Mouse (Mus musculus): Measurements from ENCODE around the gene Mical2. TPM values are rescaled to one million over a fixed set of nuclear protein-coding genes. Genes with fewer than 3 reads are reported as not detected.

Gene Mical2
- total and polyA plus RNA-seq, 3 experiments: not detected

DNA sequence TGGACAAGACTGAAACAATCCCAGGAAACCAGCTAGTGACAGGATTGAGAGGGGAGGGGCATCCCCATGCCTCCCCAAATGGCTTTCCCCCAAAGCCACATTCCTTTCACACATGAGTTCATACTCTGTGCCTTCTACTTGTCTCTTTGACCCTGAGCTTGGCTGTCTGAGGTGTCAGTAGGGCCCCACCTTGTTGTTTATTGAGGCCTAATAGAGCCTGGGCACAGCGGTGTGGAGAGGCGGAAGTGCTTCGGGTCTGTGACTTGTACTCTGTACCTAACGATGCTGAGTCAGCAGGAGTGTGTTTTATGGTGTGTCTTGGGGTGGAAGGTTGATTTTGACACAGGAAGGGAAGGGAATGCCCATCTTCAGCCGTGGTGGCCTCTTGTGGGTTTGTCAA is 26.4 kb downstream of the Mical2 start:
- Histone ChIP-seq H3K27ac (ENCODE audit: control insufficient read depth, low read depth, low read length) (no peak overlapping the region), H3K4me3 (ENCODE audit: control insufficient read depth in 1 of 2, insufficient read depth in 1 of 2, low read depth in 2 of 2, low read length in 2 of 2) (no peak overlapping the region), H3K79me2 (ENCODE audit: control insufficient read depth, insufficient read depth, low read length, poor library complexity) (no peaks in the 10 kb centered on the region), H3K9me3 (replicated peaks; ENCODE audit: insufficient read depth, low read length) (no peaks in the 10 kb centered on the region), H3K36me3 (ENCODE audit: control insufficient read depth in 1 of 2, insufficient read depth in 2 of 2, low read length in 2 of 2) (no peaks in the 10 kb centered on the region), H3K27me3 (ENCODE audit: control insufficient read depth in 1 of 2, insufficient read depth in 2 of 2, low read length in 2 of 2) (no peaks in the 10 kb centered on the region), H3K4me1 (ENCODE audit: control insufficient read depth in 1 of 2, insufficient read depth in 2 of 2, low read length in 2 of 2) (no peaks in the 10 kb centered on the region), H3K9ac (ENCODE audit: control insufficient read depth, low read depth, low read length, poor library complexity, severe bottlenecking) (no peak overlapping the region)
- no peak for DNase-seq (ENCODE audit: low read depth, low spot score)
- TF ChIP-seq TCF12 (IDR thresholded peaks at IDR 0.05; ENCODE audit: low read depth, low read length) (no peak), ETS1 (IDR thresholded peaks at IDR 0.05; ENCODE audit: low read depth, low read length) (no peak), MAX (IDR thresholded peaks at IDR 0.05; ENCODE audit: low read length) (no peak), POLR2AphosphoS2 (IDR thresholded peaks at IDR 0.05; ENCODE audit: low read length) (no peak), MYC (IDR thresholded peaks at IDR 0.05; ENCODE audit: low read depth, low read length) (no peak), ZNF384 (IDR thresholded peaks at IDR 0.05; ENCODE audit: low read depth, low read length) (no peak), MYB (IDR thresholded peaks at IDR 0.05; ENCODE audit: low read depth, low read length) (no peak), RAD21 (IDR thresholded peaks at IDR 0.05; ENCODE audit: low read depth, low read length) (no peak), ZKSCAN1 (IDR thresholded peaks at IDR 0.05; ENCODE audit: low read depth, low read length) (no peak), EP300 (IDR thresholded peaks at IDR 0.05; ENCODE audit: low read depth in 1 of 2, low read length in 2 of 2) (no peak), CTCF (IDR thresholded peaks at IDR 0.05 in 2 of 3, conservative IDR thresholded peaks at IDR 0.05 in 1 of 3; ENCODE audit: control insufficient read depth in 1 of 3, insufficient read depth in 1 of 3, low read depth in 2 of 3, low read length in 3 of 3, poor library complexity in 1 of 3, severe bottlenecking in 1 of 3) (no peak), NELFE (IDR thresholded peaks at IDR 0.05; ENCODE audit: low read depth, low read length) (no peak)

DNA sequence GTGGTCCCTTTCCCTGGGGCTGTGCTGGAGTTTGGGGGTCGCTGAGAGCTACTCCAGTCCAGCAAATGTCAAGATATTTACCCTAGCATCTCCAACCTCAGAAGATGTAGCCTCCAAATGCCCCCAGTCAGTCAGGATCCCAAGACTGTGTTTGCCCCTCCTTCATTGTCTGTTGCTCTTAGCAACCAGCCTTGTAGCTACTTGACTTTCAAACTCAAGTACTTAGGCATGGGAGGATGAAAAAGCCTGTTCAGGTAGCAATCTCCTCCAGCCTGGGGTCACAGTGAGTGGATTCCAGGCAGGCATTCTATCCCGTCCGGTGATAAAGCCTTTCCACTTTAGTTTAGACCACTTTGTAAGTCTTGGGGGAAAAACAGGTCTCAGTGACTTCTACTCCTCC is 28.6 kb downstream of the Mical2 start:
- TF ChIP-seq ELF1 (IDR thresholded peaks at IDR 0.05; ENCODE audit: low read depth, low read length) (no peak), GABPA (IDR thresholded peaks at IDR 0.05; ENCODE audit: low read depth, low read length) (no peak), RAD21 (IDR thresholded peaks at IDR 0.05; ENCODE audit: low read depth, low read length) (no peak), HCFC1 (IDR thresholded peaks at IDR 0.05; ENCODE audit: low read depth, low read length) (no peak), CHD1 (IDR thresholded peaks at IDR 0.05; ENCODE audit: low read depth, low read length) (no peak), ZC3H11A (IDR thresholded peaks at IDR 0.05; ENCODE audit: low read depth, low read length) (no peak), MYB (IDR thresholded peaks at IDR 0.05; ENCODE audit: low read depth, low read length) (no peak), MAX (IDR thresholded peaks at IDR 0.05; ENCODE audit: low read length) (no peak), NRF1 (IDR thresholded peaks at IDR 0.05; ENCODE audit: insufficient read depth, low read depth, low read length, poor library complexity, severe bottlenecking) (no peak), NELFE (IDR thresholded peaks at IDR 0.05; ENCODE audit: low read depth, low read length) (no peak), MYC (IDR thresholded peaks at IDR 0.05; ENCODE audit: low read depth, low read length) (no peak), ZKSCAN1 (IDR thresholded peaks at IDR 0.05; ENCODE audit: low read depth, low read length) (no peak)
- Histone ChIP-seq H3K4me1 (ENCODE audit: control insufficient read depth in 1 of 2, insufficient read depth in 2 of 2, low read length in 2 of 2) (no peaks in the 10 kb centered on the region), H3K36me3 (ENCODE audit: control insufficient read depth in 1 of 2, insufficient read depth in 2 of 2, low read length in 2 of 2) (no peaks in the 10 kb centered on the region), H3K9me3 (replicated peaks; ENCODE audit: insufficient read depth, low read length) (no peaks in the 10 kb centered on the region), H3K27ac (ENCODE audit: control insufficient read depth, low read depth, low read length) (no peak overlapping the region), H3K27me3 (ENCODE audit: control insufficient read depth in 1 of 2, insufficient read depth in 2 of 2, low read length in 2 of 2) (no peaks in the 10 kb centered on the region), H3K9ac (ENCODE audit: control insufficient read depth, low read depth, low read length, poor library complexity, severe bottlenecking) (no peak overlapping the region), H3K79me2 (ENCODE audit: control insufficient read depth, insufficient read depth, low read length, poor library complexity) (no peaks in the 10 kb centered on the region), H3K4me3 (ENCODE audit: control insufficient read depth in 1 of 2, insufficient read depth in 1 of 2, low read depth in 2 of 2, low read length in 2 of 2) (no peak overlapping the region)
- DNase-seq (ENCODE audit: low read depth, low spot score): no peak
